Mouse (Mus musculus) liver, embryonic 15.5 days (tissue): ENCODE results near the gene Rnf208. TPM values are rescaled to one million over a fixed set of nuclear protein-coding genes. Genes with fewer than 3 reads are reported as not detected.

Experiments
- ATAC-seq: fragments of 200-750 bp; cut with Nextera tagmentation; 2 replicates; pipeline ENCODE4 v1.8.0; 2017; ENCODE audit warnings: moderate number of reproducible peaks, mild to moderate bottlenecking, moderate library complexity; ENCODE audit not compliant: insufficient read depth
- H3K27ac ChIP-seq: fragments of 300-500 bp; sonication (generic); replicated peaks from 2 replicates; pipeline ENCODE4 v1.5.1; 2015; ENCODE audit warnings: mild to moderate bottlenecking, inconsistent platforms
- H3K27me3 ChIP-seq: fragments of 300-500 bp; sonication (generic); 2 replicates; pipeline ENCODE4 v1.6.1; 2015; ENCODE audit warnings: mild to moderate bottlenecking, inconsistent platforms
- H3K36me3 ChIP-seq: fragments of 300-500 bp; sonication (generic); replicated peaks from 2 replicates; pipeline ENCODE4 v1.6.1; 2015; ENCODE audit warnings: moderate library complexity, mild to moderate bottlenecking, inconsistent platforms
- H3K4me1 ChIP-seq: fragments of 300-500 bp; sonication (generic); replicated peaks from 2 replicates; pipeline ENCODE4 v1.6.1; 2015; ENCODE audit warnings: inconsistent platforms
- H3K4me2 ChIP-seq: fragments of 300-500 bp; sonication (generic); 2 replicates; pipeline ENCODE4 v1.6.1; 2015; ENCODE audit warnings: moderate library complexity, mild to moderate bottlenecking, inconsistent platforms
- H3K4me3 ChIP-seq: fragments of 300-500 bp; sonication (generic); replicated peaks from 2 replicates; pipeline ENCODE4 v1.5.1; 2015; ENCODE audit warnings: mild to moderate bottlenecking, inconsistent platforms
- H3K9ac ChIP-seq: fragments of 300-500 bp; sonication (generic); 2 replicates; pipeline ENCODE4 v1.6.1; 2015; ENCODE audit warnings: moderate library complexity, mild to moderate bottlenecking, inconsistent platforms
- H3K9me3 ChIP-seq: fragments of 300-500 bp; sonication (generic); replicated peaks from 2 replicates; pipeline ENCODE4 v1.6.1; 2016; ENCODE audit warnings: inconsistent platforms
- WGBS: fragments of 180-500 bp; shearing (Covaris S2); methylation state at CpG from one replicate; pipeline ENCODE4 v1.1.7; 2015; ENCODE audit warnings: mixed read lengths; ENCODE audit not compliant: insufficient replicate concordance; 5-methylcytosine and 5-hydroxymethylcytosine counted together
- polyA plus RNA-seq: library from polyadenylated mRNA; unstranded; fragments of >200 nt; fragmentation: Nextera tagmentation; extraction: Ambion mirVana; gene quantifications from 2 replicates; pipeline ENCODE4 v1.2.1, GENCODE M21; 2015

Gene Rnf208
- polyA plus RNA-seq = 0.31 and 0.59 TPM in 2 replicates

DNA sequence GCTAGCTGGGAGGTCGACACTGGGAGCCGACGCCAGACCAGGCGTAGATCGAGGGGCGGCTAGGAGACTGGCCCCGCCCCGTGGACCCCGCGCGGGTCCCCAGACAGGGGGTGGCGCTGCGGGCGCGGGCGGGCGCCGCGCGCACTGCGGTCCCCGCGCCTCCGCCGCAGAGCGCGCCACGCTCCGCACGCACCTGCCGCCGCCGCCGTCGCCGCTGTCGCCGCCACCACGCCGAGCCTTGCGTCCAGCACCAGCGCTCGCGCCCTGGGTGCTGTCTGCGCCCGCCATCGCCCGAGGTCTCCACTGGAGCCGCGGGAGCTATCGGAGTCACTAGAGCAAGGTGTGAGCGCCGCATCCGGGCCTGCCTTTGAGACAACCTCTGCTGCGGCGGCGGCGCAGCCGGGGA lies at the start of gene Rnf208, which contains the start of gene Cysrt1:
Rnf208 (plus strand) TSS at position 155 of the 406 bp plus-strand sequence.
Cysrt1 (minus strand) TSS at position 352 of the 406 bp plus-strand sequence.
- Histone ChIP-seq H3K27me3 (peaks cover 48% of the 10 kb centered on the region), H3K27ac (no peak within 1 kb of the TSS), H3K9me3 (no peaks in the 10 kb centered on the region), H3K4me2 (peak within 1 kb of the TSS; percentile 79), H3K4me1 (peaks cover 26% of the 10 kb centered on the region), H3K4me3 (peak within 1 kb of the TSS; percentile 54), H3K36me3 (peaks cover 8% of the 10 kb centered on the region; the same call in 1 of the 2 replicates), H3K9ac (no peak within 1 kb of the TSS)
- WGBS = 0% methylated on average over 51 of the region's 59 CpGs
- ATAC-seq = no peak

- Histone ChIP-seq H3K27ac (no peak overlapping the region), H3K27me3 (peaks cover 6% of the 10 kb centered on the region; the same call in 1 of the 2 replicates), H3K9ac (no peak overlapping the region; the same call in 1 of the 2 replicates), H3K4me2 (peak overlapping the region; percentile 84), H3K36me3 (no peaks in the 10 kb centered on the region), H3K4me1 (peaks cover 57% of the 10 kb centered on the region), H3K9me3 (no peaks in the 10 kb centered on the region), H3K4me3 (no peak overlapping the region)
- peak; percentile 5; the same call in 1 of the 2 replicates for ATAC-seq
- 1% methylated on average over 6 of the region's 6 CpGs for WGBS
Observed at GRCm38 (mm10) chr2:25193330-25193770, 48.7 kb upstream of the Rnf208 start.

- ATAC-seq = no peak
- H3K4me1 ChIP-seq = peaks cover 57% of the 10 kb centered on the region
Observed at GRCm38 (mm10) chr2:25194006-25194405, 48.0 kb upstream of the Rnf208 start.

DNA sequence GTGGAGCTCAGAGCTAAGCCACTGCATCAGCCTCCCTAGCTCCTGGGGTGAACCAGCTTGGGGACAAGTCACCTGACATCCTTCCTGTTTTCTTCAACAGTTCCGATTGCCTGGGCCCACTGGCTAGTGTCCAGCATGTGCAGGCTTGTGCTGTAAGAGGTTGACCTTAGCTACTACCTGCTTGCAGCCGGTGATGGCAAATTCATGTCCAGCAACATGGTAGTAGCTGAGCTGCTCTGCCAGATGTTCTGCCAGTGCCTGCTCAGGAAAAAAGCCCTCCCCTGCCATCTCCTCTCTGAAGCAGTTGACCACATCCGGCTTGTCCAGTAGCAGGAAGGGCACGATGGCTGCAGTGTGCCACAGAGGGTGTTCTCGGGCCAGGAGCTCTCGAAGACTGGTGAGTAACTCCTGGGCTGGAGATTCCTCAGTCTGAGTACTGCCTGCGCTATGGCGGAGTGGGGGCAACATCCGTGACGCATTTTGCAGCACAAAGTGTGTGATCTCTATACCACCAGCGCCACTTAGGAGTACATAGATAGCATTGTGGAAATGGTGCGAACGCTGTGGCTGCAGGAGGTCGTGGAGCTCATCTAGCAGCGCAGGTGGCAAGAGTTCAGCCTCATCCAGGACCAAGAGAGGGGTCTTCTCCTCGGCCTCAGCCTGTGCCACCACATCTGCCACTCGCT lies 47.4 kb upstream of the Rnf208 start:
- Histone ChIP-seq H3K9ac (peak overlapping the region; percentile 50), H3K4me2 (peak overlapping the region; percentile 84), H3K36me3 (peaks cover 8% of the 10 kb centered on the region), H3K9me3 (no peaks in the 10 kb centered on the region), H3K4me3 (peak overlapping the region; percentile 60), H3K27me3 (peaks cover 6% of the 10 kb centered on the region; the same call in 1 of the 2 replicates), H3K4me1 (peaks cover 57% of the 10 kb centered on the region), H3K27ac (peak overlapping the region; percentile 77)
- no peak for ATAC-seq
- whole genome bisulfite sequencing = 28% methylated on average over 17 of the region's 17 CpGs

More at GRCm38 (mm10) chr2:25194006-25194405, 48.0 kb upstream of the Rnf208 start:
- Histone ChIP-seq H3K9me3 (no peaks in the 10 kb centered on the region), H3K27ac (peak overlapping the region; percentile 77; the same call in 1 of the 2 replicates), H3K4me3 (no peak overlapping the region), H3K4me2 (peak overlapping the region; percentile 84), H3K27me3 (peaks cover 6% of the 10 kb centered on the region; the same call in 1 of the 2 replicates), H3K36me3 (0 out of 2 replicates have a peak, but pooled peaks cover 2% of the 10 kb centered on the region), H3K9ac (no peak overlapping the region; the same call in 1 of the 2 replicates)
- 18% methylated on average over 5 of the region's 5 CpGs for whole genome bisulfite sequencing

GRCm38 (mm10) chr2:25195211-25196156 lies 46.6 kb upstream of the Rnf208 start:
- Histone ChIP-seq H3K27me3 (peaks cover 6% of the 10 kb centered on the region; the same call in 1 of the 2 replicates), H3K4me1 (peaks cover 57% of the 10 kb centered on the region), H3K4me2 (peak overlapping the region; percentile 84), H3K36me3 (peaks cover 17% of the 10 kb centered on the region), H3K4me3 (peak overlapping the region; percentile 60), H3K9ac (peak overlapping the region; percentile 50), H3K9me3 (no peaks in the 10 kb centered on the region), H3K27ac (peak overlapping the region; percentile 77)
- ATAC-seq = peak; percentile 61
- WGBS = 5% methylated on average over 55 of the region's 55 CpGs

GRCm38 (mm10) chr2:25196172-25196954 lies 45.7 kb upstream of the Rnf208 start, which contains the start of gene Tor4a:
TSS of gene Tor4a (minus strand) at chr2:25196886.
- H3K4me1 ChIP-seq = peaks cover 54% of the 10 kb centered on the region
- H3K4me2 ChIP-seq = peak within 1 kb of the TSS; percentile 84
- H3K27me3 ChIP-seq = peaks cover 6% of the 10 kb centered on the region; the same call in 1 of the 2 replicates
- peak within 1 kb of the TSS; percentile 60 for H3K4me3 ChIP-seq
- H3K36me3 ChIP-seq = peaks cover 26% of the 10 kb centered on the region
- peak within 1 kb of the TSS; percentile 50 for H3K9ac ChIP-seq
- H3K9me3 ChIP-seq = no peaks in the 10 kb centered on the region
- ATAC-seq = peak; percentile 58
- WGBS = 4% methylated on average over 8 of the region's 8 CpGs
- H3K27ac ChIP-seq = peak within 1 kb of the TSS; percentile 77

- no peak for ATAC-seq
- Histone ChIP-seq H3K4me2 (peak overlapping the region; percentile 84), H3K9ac (no peak overlapping the region), H3K9me3 (no peaks in the 10 kb centered on the region), H3K36me3 (peaks cover 34% of the 10 kb centered on the region), H3K27ac (peak overlapping the region; percentile 77), H3K4me1 (peaks cover 54% of the 10 kb centered on the region), H3K27me3 (peaks cover 6% of the 10 kb centered on the region; the same call in 1 of the 2 replicates), H3K4me3 (peak overlapping the region; percentile 60; the same call in 1 of the 2 replicates)
- WGBS = 16% methylated on average over 2 of the region's 2 CpGs
Observed at GRCm38 (mm10) chr2:25197191-25197590, 44.9 kb upstream of the Rnf208 start.

DNA sequence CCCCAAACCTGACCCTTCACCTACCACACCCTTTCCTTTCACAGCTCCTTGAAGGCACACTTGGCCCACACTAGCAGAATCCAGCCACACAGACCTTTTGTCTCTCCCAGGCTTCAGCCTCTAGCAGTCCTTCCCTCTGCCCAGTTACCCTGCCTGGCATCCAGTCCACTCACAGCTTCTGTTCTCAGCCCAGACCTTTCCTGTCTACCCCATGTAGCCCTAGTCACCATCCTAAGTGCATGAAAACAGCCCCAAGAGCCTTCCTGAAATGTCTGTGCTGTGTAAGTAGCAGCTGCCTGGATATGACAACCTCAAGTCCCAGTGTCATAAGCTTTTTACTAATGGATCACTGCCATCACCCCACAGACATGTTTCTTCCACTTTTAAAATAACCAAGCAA lies 44.1 kb upstream of the Rnf208 start:
- H3K36me3 ChIP-seq = peaks cover 42% of the 10 kb centered on the region
- no peak overlapping the region for H3K9ac ChIP-seq
- peaks cover 52% of the 10 kb centered on the region for H3K4me1 ChIP-seq
- no peak overlapping the region for H3K4me2 ChIP-seq
- H3K27me3 ChIP-seq = peaks cover 6% of the 10 kb centered on the region; the same call in 1 of the 2 replicates
- H3K27ac ChIP-seq = peak overlapping the region; percentile 77
- ATAC-seq = no peak
- no peaks in the 10 kb centered on the region for H3K9me3 ChIP-seq
- no peak overlapping the region for H3K4me3 ChIP-seq

GRCm38 (mm10) chr2:25200631-25201030 lies 41.4 kb upstream of the Rnf208 start:
- Histone ChIP-seq H3K9ac (no peak overlapping the region), H3K4me1 (peaks cover 25% of the 10 kb centered on the region)
- 80% methylated on average over 2 of the region's 2 CpGs for WGBS

DNA sequence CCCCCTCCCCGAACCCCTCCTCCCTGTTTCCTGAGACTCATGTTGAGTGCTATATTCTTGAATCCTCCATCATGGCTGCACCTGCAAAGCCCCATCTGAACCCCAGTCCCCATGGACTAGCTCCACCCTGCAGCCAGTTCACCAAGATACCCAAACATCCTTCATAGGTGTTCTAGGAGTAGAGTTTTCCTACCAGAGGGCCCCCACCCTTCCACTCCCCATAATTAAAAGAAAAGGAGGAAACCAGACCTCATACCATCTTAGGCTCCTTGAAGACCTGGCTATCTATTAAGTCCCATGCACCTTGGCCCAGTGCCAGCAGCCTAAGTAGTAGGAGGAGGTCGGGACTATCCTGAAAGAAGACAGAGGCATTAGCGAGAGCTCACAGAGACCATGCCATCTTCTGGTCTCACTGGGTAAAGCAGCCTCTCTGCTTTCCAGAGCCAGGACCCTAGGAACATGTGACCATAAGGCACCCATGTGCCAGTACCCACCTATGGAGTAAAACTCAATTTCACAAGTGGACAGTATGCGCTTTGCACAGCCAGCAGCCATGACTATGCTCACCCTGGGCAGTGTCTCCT lies 38.3 kb upstream of the Rnf208 start:
- H3K9me3 ChIP-seq = no peaks in the 10 kb centered on the region
- WGBS = 52% methylated on average over 4 of the region's 4 CpGs
- no peak overlapping the region for H3K9ac ChIP-seq
- peaks cover 97% of the 10 kb centered on the region for H3K36me3 ChIP-seq
- ATAC-seq = 0 out of 2 replicates have a peak, but pooled peaks have one; percentile 27
- H3K4me3 ChIP-seq = no peak overlapping the region
- H3K27ac ChIP-seq = no peak overlapping the region
- peaks cover 2% of the 10 kb centered on the region; the same call in 1 of the 2 replicates for H3K4me1 ChIP-seq
- no peak overlapping the region for H3K4me2 ChIP-seq
- no peaks in the 10 kb centered on the region for H3K27me3 ChIP-seq

More at GRCm38 (mm10) chr2:25200631-25201030, 41.4 kb upstream of the Rnf208 start:
- Histone ChIP-seq H3K27ac (no peak overlapping the region), H3K4me3 (no peak overlapping the region), H3K36me3 (peaks cover 68% of the 10 kb centered on the region), H3K9me3 (no peaks in the 10 kb centered on the region), H3K4me2 (no peak overlapping the region), H3K27me3 (no peaks in the 10 kb centered on the region)
- ATAC-seq = no peak
